Comparison of ENCODE assay signal across 8 mouse cellular contexts in the genomic region with DNA sequence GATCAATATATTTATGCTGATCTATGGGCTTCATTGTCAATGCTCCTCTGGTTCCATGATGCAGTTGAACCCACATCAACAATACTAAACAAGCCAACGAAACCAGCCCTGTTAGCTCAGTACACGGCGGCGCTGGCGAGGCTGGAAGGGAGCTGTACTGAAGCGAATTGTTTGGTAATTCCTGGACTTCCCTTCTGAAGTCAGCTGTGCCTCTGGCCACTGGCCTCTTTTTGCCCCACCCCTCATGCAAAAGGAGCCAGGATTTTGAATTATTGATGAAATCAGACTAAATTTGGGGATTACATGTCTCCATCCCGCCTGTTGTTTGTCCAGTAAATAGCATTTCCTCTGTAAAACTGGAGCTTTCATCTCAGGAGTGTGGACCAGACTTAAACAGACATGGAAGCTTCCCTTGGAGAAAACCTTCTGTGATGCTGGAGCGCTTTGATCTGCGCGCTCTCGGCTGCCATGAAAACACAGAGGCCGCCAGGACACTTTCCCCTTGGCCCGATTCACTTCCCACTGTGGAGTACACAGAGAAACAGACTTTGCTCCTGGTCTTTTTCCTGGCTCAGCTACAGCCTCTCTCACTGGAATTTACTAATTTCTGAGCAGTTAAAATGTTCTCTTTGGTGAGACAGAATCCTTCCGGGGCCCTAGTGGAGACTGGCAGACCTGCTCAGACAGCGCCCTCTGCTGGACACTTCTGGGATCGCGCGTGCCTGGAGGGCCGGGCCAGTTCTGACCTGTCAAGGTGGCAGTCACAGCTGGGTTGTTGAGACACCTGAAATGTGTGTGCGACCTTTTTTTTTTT.
DNase-seq lines count a peak whose midpoint lies in the region; ATAC-seq lines count a peak whose summit lies in the region.

No protein-coding gene starts in this region.

- DNase-seq in Muller cell, postnatal 12 days (ENCODE audit: inconsistent ontology term) = peak; percentile 80
- peak; percentile 98 to 100 for DNase-seq in cerebellum, postnatal 10 days
- DNase-seq in frontal cortex, postnatal 36 days (ENCODE audit: low spot score in 2 of 2) = peak; percentile 87 to 91
- peak; percentile 71 for DNase-seq in left cerebral cortex, adult 11 months (ENCODE audit: low spot score)
- DNase-seq in lung, postnatal 36 days = peak; percentile 87
- peak; percentile 55 for DNase-seq in retina, postnatal 7 days (ENCODE audit: low read depth, low spot score)
- DNase-seq in urinary bladder, adult 2 months (ENCODE audit: low spot score) = peak; percentile 79

- H3K27me3 ChIP-seq in hindbrain, embryonic 15.5 days = no peaks in the 10 kb centered on the region

- no peak overlapping the region for H3K9ac ChIP-seq in hindbrain, embryonic 15.5 days

- peak overlapping the region; percentile 38 for H3K4me2 ChIP-seq in hindbrain, embryonic 15.5 days

- no peaks in the 10 kb centered on the region for H3K9me3 ChIP-seq in hindbrain, embryonic 15.5 days

- peak overlapping the region; percentile 52 for H3K27ac ChIP-seq in hindbrain, embryonic 15.5 days (replicated peaks)

- H3K4me1 ChIP-seq in hindbrain, embryonic 15.5 days (replicated peaks) = peaks cover 18% of the 10 kb centered on the region

- 32% methylated on average over 20 of the region's 20 CpGs for WGBS in hindbrain, embryonic 15.5 days

- peak overlapping the region; percentile 16; the same call in 1 of the 2 replicates for H3K4me3 ChIP-seq in hindbrain, embryonic 15.5 days

- no peaks in the 10 kb centered on the region for H3K36me3 ChIP-seq in hindbrain, embryonic 15.5 days

- ATAC-seq in hindbrain, embryonic 15.5 days (ENCODE audit: low FRiP score, low read depth) = peak; percentile 76; the same call in 1 of the 2 replicates

Comparison
In these comparisons a context has a peak if more than half of its experiments do, and no peak if none do; other contexts are left out.
1. Peak in every context shown above with its lines: DNase-seq, ATAC-seq, H3K4me3 ChIP-seq and H3K27ac ChIP-seq.